Mouse (Mus musculus) MEL (cell line): ENCODE data around the gene G0s2. TPM values are rescaled to one million over a fixed set of nuclear protein-coding genes. Genes with fewer than 3 reads are reported as not detected.

Source experiments
- DNase-seq: peaks from one replicate; pipeline ENCODE4 v3.0.0; 2011; ENCODE audit warnings: low read depth, low spot score
- H3K27ac ChIP-seq: 2 replicates; pipeline ENCODE4 v1.5.1; 2012; ENCODE audit warnings: low read depth, mild to moderate bottlenecking, control low read depth, low read length, moderate library complexity; ENCODE audit not compliant: control insufficient read depth
- H3K27me3 ChIP-seq, 2 experiments: fragments of 150-350 bp in 1 of 2; sonication (generic) in 1 of 2; 2 replicates each; pipeline ENCODE4 v1.6.1; 2012; ENCODE audit warnings: low read length in 2 of 2, mild to moderate bottlenecking in 2 of 2, improper control_type of control experiment in 1 of 2, moderate library complexity in 1 of 2; ENCODE audit not compliant: insufficient read depth in 2 of 2, control insufficient read depth in 1 of 2
- H3K36me3 ChIP-seq, 2 experiments: 2 replicates each; pipeline ENCODE4 v1.6.1; 2012 to 2014; ENCODE audit warnings: low read length in 2 of 2, improper control_type of control experiment in 1 of 2, inconsistent platforms in 1 of 2, mild to moderate bottlenecking in 1 of 2; ENCODE audit not compliant: insufficient read depth in 2 of 2, control insufficient read depth in 1 of 2
- H3K4me1 ChIP-seq, 2 experiments: fragments of 150-350 bp in 1 of 2; sonication (generic) in 1 of 2; 2 replicates each; pipeline ENCODE4 v1.6.1; 2012; ENCODE audit warnings: low read length in 2 of 2, improper control_type of control experiment in 1 of 2, mild to moderate bottlenecking in 1 of 2; ENCODE audit not compliant: insufficient read depth in 2 of 2, control insufficient read depth in 1 of 2
- H3K4me3 ChIP-seq, 2 experiments: fragments of 150-350 bp in 1 of 2; sonication (generic) in 1 of 2; 2 replicates each; pipeline ENCODE4 v1.5.1; 2012; ENCODE audit warnings: low read depth in 2 of 2, low read length in 2 of 2, mild to moderate bottlenecking in 2 of 2, moderate library complexity in 2 of 2, control low read depth in 1 of 2, improper control_type of control experiment in 1 of 2; ENCODE audit not compliant: control insufficient read depth in 1 of 2, insufficient read depth in 1 of 2
- H3K79me2 ChIP-seq: 2 replicates; pipeline ENCODE4 v1.6.1; 2012; ENCODE audit warnings: mild to moderate bottlenecking, low read length, moderate library complexity; ENCODE audit not compliant: control insufficient read depth, poor library complexity, insufficient read depth
- H3K9ac ChIP-seq: 2 replicates; pipeline ENCODE4 v1.6.1; 2012; ENCODE audit warnings: low read depth, mild to moderate bottlenecking, control low read depth, low read length, moderate library complexity; ENCODE audit not compliant: control insufficient read depth, poor library complexity, severe bottlenecking
- H3K9me3 ChIP-seq: fragments of 150-350 bp; sonication (generic); replicated peaks from 2 replicates; pipeline ENCODE4 v1.6.1; 2012; ENCODE audit warnings: mild to moderate bottlenecking, low read length, improper control_type of control experiment, moderate library complexity; ENCODE audit not compliant: insufficient read depth
- BHLHE40 ChIP-seq: IDR thresholded peaks from 2 replicates; pipeline ENCODE4 v1.6.1; 2012; ENCODE audit warnings: low read depth, mild to moderate bottlenecking, inconsistent platforms, low read length, improper control_type of control experiment, borderline replicate concordance
- CHD1 ChIP-seq: IDR thresholded peaks from 2 replicates; pipeline ENCODE4 v1.6.1; 2012; ENCODE audit warnings: low read depth, mild to moderate bottlenecking, inconsistent platforms, low read length, improper control_type of control experiment
- CHD2 ChIP-seq: IDR thresholded peaks from 2 replicates; pipeline ENCODE4 v1.6.1; 2011; ENCODE audit warnings: low read length, improper control_type of control experiment
- E2F4 ChIP-seq: IDR thresholded peaks from 2 replicates; pipeline ENCODE4 v1.6.1; 2011; ENCODE audit warnings: low read depth, low read length, improper control_type of control experiment, borderline replicate concordance
- ETS1 ChIP-seq: IDR thresholded peaks from 2 replicates; pipeline ENCODE4 v1.6.1; 2012; ENCODE audit warnings: low read depth, mild to moderate bottlenecking, inconsistent platforms, low read length, improper control_type of control experiment, moderate library complexity
- GATA1 ChIP-seq: IDR thresholded peaks from 2 replicates; pipeline ENCODE4 v1.6.1; 2011; ENCODE audit warnings: low read depth, low read length, improper control_type of control experiment
- HCFC1 ChIP-seq: IDR thresholded peaks from 2 replicates; pipeline ENCODE4 v1.6.1; 2012; ENCODE audit warnings: low read depth, mild to moderate bottlenecking, inconsistent platforms, low read length, improper control_type of control experiment, moderate library complexity
- KAT2A ChIP-seq: conservative IDR thresholded peaks from 2 replicates; pipeline ENCODE4 v1.6.1; 2012; ENCODE audit warnings: low read depth, low read length, improper control_type of control experiment, inconsistent platforms
- MAX ChIP-seq: IDR thresholded peaks from 2 replicates; pipeline ENCODE4 v1.6.1; 2011; ENCODE audit warnings: low read length, improper control_type of control experiment
- MAZ ChIP-seq: IDR thresholded peaks from 2 replicates; pipeline ENCODE4 v1.6.1; 2012; ENCODE audit warnings: low read depth, mild to moderate bottlenecking, inconsistent platforms, low read length, improper control_type of control experiment
- MXI1 ChIP-seq: IDR thresholded peaks from 2 replicates; pipeline ENCODE4 v1.6.1; 2011; ENCODE audit warnings: mild to moderate bottlenecking, low read depth, low read length, improper control_type of control experiment
- NELFE ChIP-seq: IDR thresholded peaks from 2 replicates; pipeline ENCODE4 v1.6.1; 2011; ENCODE audit warnings: low read depth, low read length, improper control_type of control experiment
- POLR2A ChIP-seq, 2 experiments: IDR thresholded peaks; 2 replicates each; pipeline ENCODE4 v1.6.1; 2011 to 2012; ENCODE audit warnings: low read length in 2 of 2, mild to moderate bottlenecking in 2 of 2, control low read depth in 1 of 2, improper control_type of control experiment in 1 of 2, low read depth in 1 of 2, moderate library complexity in 1 of 2; ENCODE audit not compliant: control insufficient read depth in 1 of 2, insufficient read depth in 1 of 2, poor library complexity in 1 of 2
- POLR2AphosphoS5 ChIP-seq: IDR thresholded peaks from 2 replicates; pipeline ENCODE4 v1.6.1; 2012; ENCODE audit warnings: low read depth, borderline replicate concordance, mild to moderate bottlenecking, inconsistent platforms, low read length, moderate library complexity, mixed read lengths
- RAD21 ChIP-seq: IDR thresholded peaks from 2 replicates; pipeline ENCODE4 v1.6.1; 2011; ENCODE audit warnings: mild to moderate bottlenecking, low read depth, low read length, improper control_type of control experiment
- TBP ChIP-seq: IDR thresholded peaks from 2 replicates; pipeline ENCODE4 v1.8.0; 2011; ENCODE audit warnings: low read depth, low read length, improper control_type of control experiment
- TCF12 ChIP-seq: IDR thresholded peaks from 2 replicates; pipeline ENCODE4 v1.6.1; 2014; ENCODE audit warnings: low read depth, mild to moderate bottlenecking, inconsistent platforms, low read length, improper control_type of control experiment, moderate library complexity
- ZKSCAN1 ChIP-seq: IDR thresholded peaks from 2 replicates; pipeline ENCODE4 v1.6.1; 2012; ENCODE audit warnings: low read depth, mild to moderate bottlenecking, inconsistent platforms, low read length, improper control_type of control experiment, moderate library complexity
- ZMIZ1 ChIP-seq: IDR thresholded peaks from 2 replicates; pipeline ENCODE4 v1.6.1; 2012; ENCODE audit warnings: low read depth, mild to moderate bottlenecking, inconsistent platforms, low read length, improper control_type of control experiment, moderate library complexity
- polyA plus RNA-seq, 2 experiments: library from polyadenylated mRNA; stranded (reverse) in 1 of 2; unstranded in 1 of 2; fragments of >175 nt in 1 of 2; fragments of >200 nt in 1 of 2; gene quantifications; 2 replicates each; pipeline versions ENCODE4 v1.2.1 to v1.2.4; 2012; ENCODE audit warnings: low replicate concordance in 2 of 2, low read depth in 1 of 2; ENCODE audit not compliant: insufficient read length in 2 of 2, insufficient read depth in 1 of 2, missing spikeins in 1 of 2
- total RNA-seq: library from RNA; depleted of rRNA; stranded (reverse); fragments of 300-350 nt; gene quantifications from 2 replicates; pipeline ENCODE4 v1.2.3, GENCODE M21; 2012; rRNA removed

The G0s2 gene
- total RNA-seq (not detected in 2 replicates), polyA plus RNA-seq (not detected)

- no peaks in the 10 kb centered on the region for H3K36me3 ChIP-seq
- no peaks in the 10 kb centered on the region for H3K4me1 ChIP-seq
- no peaks in the 10 kb centered on the region for H3K79me2 ChIP-seq
- H3K27ac ChIP-seq, result no peak within 1 kb of the TSS
- H3K27me3 ChIP-seq, result no peaks in the 10 kb centered on the region
- no peak within 1 kb of the TSS for H3K4me3 ChIP-seq
- no peak for DNase-seq
- TF ChIP-seq CHD1 (no peak), KAT2A (no peak), MXI1 (no peak), ZMIZ1 (no peak), NELFE (no peak), GATA1 (no peak), HCFC1 (no peak), TBP (no peak), MAX (no peak)
- no peaks in the 10 kb centered on the region for H3K9me3 ChIP-seq
- H3K9ac ChIP-seq, result no peak within 1 kb of the TSS
Observed at GRCm38 (mm10) chr1:193272916-193273601, at the start of gene G0s2. G0s2 (minus strand) TSS chr1:193273217.

DNA sequence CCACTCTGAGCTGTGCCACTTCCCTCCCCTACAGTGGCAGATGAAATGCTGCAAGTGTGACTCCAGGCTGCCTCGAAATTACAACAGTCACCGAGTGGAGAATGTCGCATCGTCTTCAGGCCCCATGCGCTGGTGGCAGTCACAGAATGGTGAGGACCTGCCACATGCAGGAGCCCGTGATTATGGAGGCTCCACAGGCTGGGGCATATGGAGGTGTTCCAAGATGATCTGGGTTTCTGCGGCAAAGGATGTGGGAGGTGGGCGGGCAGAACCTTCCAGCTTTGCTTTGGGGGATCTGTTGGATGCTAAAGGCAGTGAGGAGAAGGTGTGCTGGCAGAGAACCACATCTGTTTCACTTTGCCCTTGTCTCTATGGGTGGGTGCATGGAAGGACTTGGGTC, 47.4 kb upstream of the G0s2 start:
- no peaks in the 10 kb centered on the region for H3K79me2 ChIP-seq
- H3K9me3 ChIP-seq, result no peaks in the 10 kb centered on the region
- no peaks in the 10 kb centered on the region for H3K36me3 ChIP-seq
- no peak overlapping the region for H3K4me3 ChIP-seq
- DNase-seq, result no peak
- no peaks in the 10 kb centered on the region for H3K27me3 ChIP-seq
- no peaks in the 10 kb centered on the region for H3K4me1 ChIP-seq
- H3K9ac ChIP-seq, result no peak overlapping the region
- no peak overlapping the region for H3K27ac ChIP-seq
- TF ChIP-seq ETS1 (no peak), RAD21 (no peak), POLR2A (IDR thresholded peaks at IDR 0.05; ENCODE audit: control insufficient read depth in 1 of 2, insufficient read depth in 1 of 2, low read depth in 1 of 2, low read length in 2 of 2, poor library complexity in 1 of 2) (no peak), POLR2AphosphoS5 (no peak), BHLHE40 (no peak), GATA1 (no peak), TCF12 (no peak), CHD2 (no peak), ZMIZ1 (no peak), ZKSCAN1 (no peak), MAZ (no peak), E2F4 (no peak)
